Mouse (Mus musculus) retina, postnatal 7 days (tissue): Measurements from ENCODE around the gene 0610030E20Rik.

Source experiments
- DNase-seq: peaks from one replicate; pipeline ENCODE4 v3.0.0-alpha.2; 2012; ENCODE audit warnings: low read depth, low spot score

0610030E20Rik gene

GRCm38 (mm10) chr6:72370091-72370490 lies 23.0 kb downstream of the 0610030E20Rik start:
- DNase-seq: no peak

GRCm38 (mm10) chr6:72371147-72371546 lies 24.0 kb downstream of the 0610030E20Rik start:
- no peak for DNase-seq

GRCm38 (mm10) chr6:72371571-72371970 lies 24.5 kb downstream of the 0610030E20Rik start:
- DNase-seq: no peak

- no peak for DNase-seq
These were observed 26.1 kb downstream of the 0610030E20Rik start for GRCm38 (mm10) chr6:72373184-72373583.

GRCm38 (mm10) chr6:72374206-72374605 lies 27.1 kb downstream of the 0610030E20Rik start:
- DNase-seq: no peak

- DNase-seq: no peak
These were observed 27.9 kb downstream of the 0610030E20Rik start for GRCm38 (mm10) chr6:72374820-72375563.

- no peak for DNase-seq
These were observed 31.6 kb downstream of the 0610030E20Rik start for GRCm38 (mm10) chr6:72378510-72379234.

GRCm38 (mm10) chr6:72379377-72380130 lies 32.4 kb downstream of the 0610030E20Rik start:
- DNase-seq: no peak

GRCm38 (mm10) chr6:72380131-72380770 lies 33.1 kb downstream of the 0610030E20Rik start, which contains the start of gene Vamp5:
Gene Vamp5, minus strand, starts transcription at chr6:72380468.
- no peak for DNase-seq

GRCm38 (mm10) chr6:72382494-72382893 lies 35.4 kb downstream of the 0610030E20Rik start:
- no peak for DNase-seq

GRCm38 (mm10) chr6:72383142-72383820 lies 36.2 kb downstream of the 0610030E20Rik start:
- DNase-seq: no peak

- DNase-seq: no peak
These were observed 36.8 kb downstream of the 0610030E20Rik start for GRCm38 (mm10) chr6:72383952-72384351.

- DNase-seq: no peak
These were observed 38.1 kb downstream of the 0610030E20Rik start for GRCm38 (mm10) chr6:72385258-72385657.

- DNase-seq: no peak
These were observed 39.4 kb downstream of the 0610030E20Rik start for GRCm38 (mm10) chr6:72386561-72386960.

- no peak for DNase-seq
These were observed 40.7 kb downstream of the 0610030E20Rik start for GRCm38 (mm10) chr6:72387816-72388215.

GRCm38 (mm10) chr6:72388266-72388665 lies 41.1 kb downstream of the 0610030E20Rik start:
- DNase-seq: no peak

- DNase-seq: no peak
These were observed 41.7 kb downstream of the 0610030E20Rik start for GRCm38 (mm10) chr6:72388791-72389329.

- DNase-seq: no peak
These were observed 42.4 kb downstream of the 0610030E20Rik start for GRCm38 (mm10) chr6:72389471-72389940.

GRCm38 (mm10) chr6:72389941-72390771 lies 43.0 kb downstream of the 0610030E20Rik start, which contains the start of gene Vamp8:
Gene Vamp8, minus strand, starts transcription at chr6:72390703.
- DNase-seq: no peak
